Mouse (Mus musculus): ENCODE results near the gene Cyld.

DNA sequence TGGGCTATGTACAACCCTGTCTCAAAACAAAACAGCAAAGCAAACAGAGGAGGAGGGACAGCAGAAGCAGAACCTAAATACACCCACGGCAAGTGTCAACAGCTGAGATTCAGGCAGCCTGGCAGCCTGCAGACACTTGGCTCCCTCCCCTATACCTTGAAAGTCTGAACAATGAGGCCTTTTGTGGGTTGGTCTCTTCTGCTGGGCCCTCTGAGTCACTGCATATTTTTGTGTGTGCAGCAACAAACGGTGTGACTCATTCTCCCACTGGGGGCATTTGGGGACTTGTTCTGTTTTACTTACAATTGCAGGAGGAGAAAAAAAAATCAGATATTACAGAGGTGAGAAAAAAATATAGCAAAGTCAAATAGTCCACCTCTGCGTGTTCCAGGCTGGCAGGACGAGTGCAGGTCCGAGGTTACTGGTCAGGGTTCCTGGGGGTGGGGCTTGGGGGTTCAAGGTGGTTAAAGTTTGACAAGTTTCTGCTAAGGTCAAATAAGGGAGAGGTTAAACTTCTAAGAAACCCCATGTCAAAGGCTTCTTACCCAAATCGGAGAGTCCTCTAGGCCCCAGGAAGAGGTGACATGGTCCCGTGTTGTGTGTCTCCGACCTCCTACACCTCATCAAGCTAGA, 96.0 kb downstream of the Cyld start:
- TF ChIP-seq ZKSCAN1 (IDR thresholded peaks at IDR 0.05; ENCODE audit: low read depth, low read length) (no peak), JUND (IDR thresholded peaks at IDR 0.05; ENCODE audit: low read depth, low read length) (no peak), TAL1 (IDR thresholded peaks at IDR 0.05; ENCODE audit: low read length) (no peak), MXI1 (IDR thresholded peaks at IDR 0.05; ENCODE audit: low read depth, low read length) (no peak), NRF1 (IDR thresholded peaks at IDR 0.05; ENCODE audit: insufficient read depth, low read depth, low read length, poor library complexity, severe bottlenecking) (no peak), ZNF384 (IDR thresholded peaks at IDR 0.05; ENCODE audit: low read depth, low read length) (no peak), HCFC1 (IDR thresholded peaks at IDR 0.05; ENCODE audit: low read depth, low read length) (no peak), SMC3 (IDR thresholded peaks at IDR 0.05; ENCODE audit: low read depth, low read length) (no peak), CTCF (IDR thresholded peaks at IDR 0.05 in 2 of 3, conservative IDR thresholded peaks at IDR 0.05 in 1 of 3; ENCODE audit: control insufficient read depth in 1 of 3, insufficient read depth in 1 of 3, low read depth in 2 of 3, low read length in 3 of 3, poor library complexity in 1 of 3, severe bottlenecking in 1 of 3) (no peak), GABPA (IDR thresholded peaks at IDR 0.05; ENCODE audit: low read depth, low read length) (no peak)

Measured in MEL (cell line).